Mouse (Mus musculus): ENCODE data around the gene Hnf4a.

- TF ChIP-seq MAX (IDR thresholded peaks at IDR 0.05) (no peak), CTCF (IDR thresholded peaks at IDR 0.05; ENCODE audit: control insufficient read depth, insufficient read depth, insufficient read length) (no peak)
These were observed 68.6 kb downstream of the Hnf4a start for GRCm38 (mm10) chr2:163575248-163575647.

Measured in C2C12 (cell line).